Mouse (Mus musculus) kidney, adult 2 months (tissue): ENCODE measurements around the gene Rcvrn.

ENCODE experiments used
- CTCF ChIP-seq: fragments of 200-500 bp; conservative IDR thresholded peaks from 2 replicates; pipeline ENCODE4 v1.5.1; 2011; ENCODE audit warnings: low read depth, mild to moderate bottlenecking, control low read depth, low read length, moderate library complexity, mixed read lengths; ENCODE audit not compliant: insufficient read depth, insufficient read length
- POLR2A ChIP-seq: fragments of 200-500 bp; IDR thresholded peaks from one replicate; pipeline ENCODE4 v1.6.1; 2011; ENCODE audit warnings: low read depth, low read length, control low read depth

- TF ChIP-seq CTCF (no peak), POLR2A (no peak)
Observed at GRCm38 (mm10) chr11:67656366-67656765, 38.8 kb upstream of the Rcvrn start.
